Mouse (Mus musculus) thymus, postnatal 4 days (tissue): ENCODE measurements around the gene Tubb4b.
"Not testable (repeated sequence)": the region's sequence is repeated elsewhere in the genome, so short reads cannot be mapped to it uniquely, and the experiment has no call there.

Experiments used
- DNase-seq: peaks from one replicate; pipeline ENCODE4 v3.0.0; 2021

Gene Tubb4b

DNA sequence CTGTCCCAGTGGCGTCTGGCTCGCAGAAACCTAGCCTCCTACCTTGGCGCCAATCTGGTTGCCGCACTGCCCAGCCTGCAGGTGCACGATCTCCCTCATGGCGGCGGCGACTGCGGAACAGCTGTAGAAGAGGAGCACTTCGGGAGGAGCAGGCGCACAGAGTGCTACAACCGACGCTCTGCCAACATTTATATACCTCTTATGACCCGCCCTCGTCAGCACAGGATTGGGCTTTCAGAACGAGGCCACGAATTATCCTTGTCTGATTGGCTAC, at the start of gene Tubb4b:
TSS of gene Tubb4b (minus strand) at position 211 of the 274 bp plus-strand sequence.
- peak; percentile 91 for DNase-seq

DNA sequence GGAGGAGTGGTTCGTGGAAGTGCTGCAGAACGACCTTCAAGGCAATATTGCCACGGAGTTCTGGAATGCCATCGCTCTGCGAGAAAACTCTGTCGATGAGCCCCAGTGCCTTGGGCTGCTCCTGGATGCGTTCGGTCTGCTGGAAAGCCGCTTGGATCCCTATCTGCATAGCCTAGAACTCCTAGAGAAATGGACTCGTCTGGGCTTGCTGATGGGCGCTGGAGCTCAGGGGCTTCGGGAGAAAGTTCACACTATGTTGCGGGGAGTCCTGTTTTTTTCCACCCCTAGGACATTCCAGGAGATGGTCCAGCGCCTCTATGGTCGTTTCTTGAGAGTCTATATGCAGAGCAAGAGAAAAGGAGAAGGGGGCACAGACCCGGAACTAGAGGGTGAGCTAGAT, 48.5 kb upstream of the Tubb4b start:
- DNase-seq: no peak

DNA sequence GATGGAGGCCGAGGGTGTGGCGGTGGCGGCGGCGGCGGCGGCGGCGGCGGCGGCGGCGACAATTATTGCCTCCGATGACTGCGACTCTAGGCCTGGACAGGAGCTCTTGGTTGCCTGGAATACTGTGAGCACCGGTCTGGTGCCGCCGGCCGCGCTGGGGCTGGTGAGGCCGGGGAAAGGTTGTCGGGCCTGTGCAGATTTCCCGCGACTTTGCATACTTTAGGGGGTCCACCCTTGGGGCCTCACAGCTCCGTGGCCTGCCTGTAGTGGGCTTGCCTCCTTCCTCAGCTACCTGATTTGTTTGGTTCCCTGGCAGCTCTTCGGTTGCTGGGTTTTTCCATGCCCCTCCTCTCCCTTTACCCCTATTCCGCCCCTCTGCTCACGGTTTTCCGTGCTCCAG, 48.0 kb upstream of the Tubb4b start:
- no peak for DNase-seq

DNA sequence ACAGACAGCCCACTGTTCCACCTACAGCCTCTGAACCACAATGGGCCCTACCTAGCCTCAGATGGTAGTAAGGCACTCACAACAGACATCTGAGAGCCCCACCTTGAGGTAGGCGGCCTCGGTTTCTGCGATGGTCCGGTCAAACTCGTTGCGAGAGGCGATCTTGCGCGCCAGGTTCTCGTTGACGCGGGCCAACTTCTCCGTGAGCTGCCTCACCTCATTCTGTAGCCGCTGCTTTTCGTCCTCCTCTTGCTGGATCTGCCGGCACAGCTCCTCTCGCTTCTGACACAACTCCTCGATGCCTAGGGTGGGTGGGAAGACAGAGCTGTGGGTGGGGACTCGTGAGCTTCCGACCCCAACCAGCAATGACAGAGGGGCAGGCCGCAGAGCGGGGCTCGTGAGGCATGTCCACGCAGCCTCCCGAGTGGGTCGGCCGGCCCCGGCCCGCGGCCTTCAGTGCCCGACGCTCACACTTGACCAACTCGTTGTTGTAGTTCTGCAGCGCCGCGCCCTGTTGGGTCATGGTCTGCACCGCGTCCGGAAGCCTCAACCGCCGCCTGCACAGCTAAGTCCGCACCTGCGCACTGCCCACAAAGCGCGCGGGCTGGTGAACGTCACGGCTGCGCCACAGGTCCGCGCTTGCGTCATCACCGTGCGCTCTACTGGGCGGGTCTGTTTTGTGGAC, 47.5 kb upstream of the Tubb4b start, which contains the start of the genes Ssna1 and Anapc2:
TSS of gene Ssna1 (minus strand) at position 612 of the 685 bp plus-strand sequence.
TSS of gene Anapc2 (plus strand) at position 652 of the 685 bp plus-strand sequence.
- peak; percentile 98 for DNase-seq

DNA sequence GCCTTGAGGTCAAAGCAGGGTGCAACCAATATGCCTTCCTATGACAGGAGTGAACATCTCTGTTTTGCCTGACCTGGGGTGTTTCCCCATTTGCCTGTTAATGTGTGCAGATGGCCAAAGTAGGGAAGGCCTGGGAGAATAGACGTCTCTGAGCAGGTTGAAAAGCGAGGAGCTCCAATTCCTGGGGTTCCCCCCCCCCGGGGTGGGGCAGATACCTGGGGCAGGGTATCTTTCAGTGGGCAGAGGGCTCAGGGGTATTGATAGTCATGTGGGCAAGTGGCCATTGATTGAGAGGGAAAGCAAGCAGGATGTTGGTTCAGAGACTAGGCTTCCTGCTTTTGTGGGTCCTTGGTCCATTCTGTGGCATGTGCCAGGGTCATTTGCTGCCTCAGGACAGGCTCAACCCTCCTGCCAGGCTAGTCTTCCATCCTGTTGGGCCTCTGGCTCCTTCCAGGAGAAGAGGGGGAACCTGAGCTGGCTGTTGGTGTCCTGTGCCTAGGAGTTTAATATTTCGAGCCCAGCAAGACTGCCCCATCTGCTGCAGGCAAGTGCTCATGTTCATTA, 43.3 kb upstream of the Tubb4b start:
- DNase-seq: no peak

DNA sequence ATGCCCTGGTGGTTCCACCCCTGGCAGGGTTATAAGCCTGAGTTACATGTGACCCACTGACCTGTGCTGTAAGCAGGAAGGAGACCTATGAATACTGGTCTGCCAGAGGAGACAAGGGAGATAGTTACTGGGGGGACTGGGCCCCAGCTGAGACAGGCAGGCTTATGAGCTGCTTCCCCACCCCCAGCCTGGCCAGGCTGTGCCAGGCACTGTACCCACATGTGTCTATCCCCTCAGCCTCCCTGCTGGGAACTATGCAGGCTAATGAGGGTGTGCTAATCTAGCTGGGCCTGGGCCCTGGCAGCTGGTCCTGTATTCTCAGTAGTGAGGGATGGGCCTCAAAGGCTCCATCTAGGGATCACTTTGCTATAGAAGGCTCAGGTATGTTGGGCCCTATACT, 42.7 kb upstream of the Tubb4b start:
- DNase-seq: no peak

DNA sequence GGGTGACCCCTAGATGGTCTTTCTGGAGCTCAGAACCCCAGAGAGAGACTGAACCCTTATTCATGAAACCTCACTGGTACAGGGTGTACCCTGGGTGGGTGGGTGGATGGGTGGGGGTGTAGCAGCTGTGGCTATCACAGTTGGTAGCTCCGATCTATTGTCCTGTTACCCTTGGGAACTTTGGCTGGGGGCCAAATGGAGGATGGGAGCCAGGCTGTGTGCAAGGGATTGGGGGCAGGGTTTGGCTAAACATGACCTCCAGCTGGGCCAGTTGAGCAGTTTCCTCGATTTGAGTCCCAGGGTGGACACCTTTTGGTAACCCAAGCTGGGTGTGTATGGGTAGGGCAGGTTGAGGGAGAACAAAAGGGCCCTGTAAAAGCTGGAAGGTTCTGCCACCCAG, 42.2 kb upstream of the Tubb4b start:
- DNase-seq: no peak

DNA sequence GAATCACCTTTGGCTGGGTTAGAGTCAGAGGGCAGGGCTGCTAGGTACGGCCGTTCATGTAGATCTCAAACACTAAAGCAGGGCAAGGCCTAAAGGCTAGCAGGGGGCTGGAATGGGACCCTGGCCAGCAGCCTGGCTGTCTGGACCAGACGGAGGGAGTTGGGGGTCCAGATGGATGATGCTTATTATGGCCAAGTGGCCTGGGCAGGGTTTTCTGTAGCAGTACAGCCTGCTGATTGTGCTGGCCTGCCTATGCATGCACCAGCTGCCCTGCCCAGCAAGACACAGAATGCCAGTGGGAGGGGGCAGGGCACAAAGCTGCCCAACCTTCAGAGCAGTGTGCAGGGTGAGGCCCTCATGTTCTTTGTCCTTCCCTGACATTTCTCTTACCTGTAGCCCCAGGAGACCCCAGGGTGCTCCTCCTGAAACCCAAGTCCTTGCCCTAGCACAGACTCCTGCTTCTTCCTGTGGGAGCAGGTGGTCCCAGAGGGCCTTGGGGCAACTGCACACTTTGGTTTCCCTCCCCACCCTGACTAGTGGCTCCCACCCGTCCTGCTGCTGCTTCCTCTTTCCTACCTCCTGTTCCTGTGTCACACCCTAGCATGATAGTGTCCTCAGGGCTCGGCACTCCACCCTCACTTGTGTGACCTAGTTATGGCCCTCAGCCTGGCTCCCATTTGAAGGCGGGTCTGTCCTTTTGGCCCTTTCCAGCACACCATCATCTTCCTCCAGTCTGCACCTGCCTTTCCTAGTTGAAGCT, 41.6 kb upstream of the Tubb4b start:
- no peak for DNase-seq

DNA sequence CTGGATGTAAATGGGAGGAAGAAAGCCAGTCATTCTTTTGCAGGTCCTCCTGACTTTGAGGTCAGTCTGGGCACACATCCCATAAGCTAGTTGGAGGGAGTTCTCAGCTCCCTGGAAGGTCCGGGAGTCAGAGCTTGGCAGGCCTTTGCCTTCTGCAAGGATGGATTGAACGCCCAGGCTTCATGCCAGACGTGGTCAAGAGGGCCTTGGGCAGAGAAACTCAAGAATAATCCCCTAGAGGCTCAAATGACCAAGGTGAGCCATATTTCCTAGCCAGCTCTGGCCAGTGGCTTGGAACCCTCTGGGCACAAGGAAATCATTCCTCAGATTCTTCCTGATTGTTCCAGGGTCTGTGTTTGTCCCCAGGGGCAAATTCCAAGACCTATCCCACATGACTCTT, 40.3 kb upstream of the Tubb4b start:
- no peak for DNase-seq

DNA sequence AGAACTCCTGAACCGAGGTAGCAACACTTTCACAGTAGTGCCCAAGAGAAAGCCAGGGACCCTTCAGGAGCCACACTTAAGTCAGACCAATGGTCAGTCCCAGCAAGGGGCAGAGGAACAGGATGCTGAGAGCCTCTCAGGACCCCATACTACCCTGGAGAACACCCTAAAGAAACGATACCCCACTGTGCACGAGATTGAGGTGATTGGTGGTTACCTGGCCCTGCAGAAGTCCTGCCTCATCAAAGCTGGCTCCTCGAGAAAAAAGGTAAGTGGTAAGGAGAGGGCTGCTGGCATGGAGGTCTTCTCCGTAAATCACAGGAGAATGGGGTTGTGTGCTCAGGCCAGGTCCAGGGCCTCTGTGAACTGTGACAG, 39.8 kb upstream of the Tubb4b start:
- DNase-seq: no peak

DNA sequence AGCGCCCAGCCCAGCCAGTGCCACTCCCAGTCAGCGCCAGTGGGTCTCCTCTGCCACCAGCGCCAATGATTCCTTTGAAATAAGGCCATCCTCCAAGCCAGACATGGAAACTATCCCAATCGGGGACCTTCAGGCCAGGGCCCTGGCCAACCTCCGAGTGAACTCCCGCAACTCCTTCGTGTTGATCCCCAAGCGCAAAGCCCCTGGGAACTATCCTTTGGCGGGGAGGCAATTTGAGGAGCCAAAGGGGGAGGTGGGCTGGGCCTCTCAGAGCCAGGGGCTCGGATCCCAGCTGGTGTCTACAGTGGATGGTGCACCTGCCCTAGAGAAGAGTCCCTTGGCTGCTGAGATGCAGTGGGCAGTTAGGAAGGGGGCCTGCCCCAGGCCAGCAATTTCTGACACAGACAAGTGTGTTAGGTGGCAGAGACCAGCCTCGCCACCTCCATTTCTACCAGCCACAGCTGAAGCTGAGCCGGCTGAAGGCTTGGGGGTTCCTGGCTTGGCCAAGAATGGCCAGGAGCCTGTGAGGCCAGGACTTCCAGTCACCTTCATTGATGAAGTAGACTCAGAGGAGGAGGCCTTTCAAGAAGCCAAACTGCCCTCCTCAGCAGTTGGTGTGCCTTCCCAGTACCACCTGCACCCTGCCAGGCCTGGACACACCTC, 39.3 kb upstream of the Tubb4b start:
- DNase-seq: no peak

DNA sequence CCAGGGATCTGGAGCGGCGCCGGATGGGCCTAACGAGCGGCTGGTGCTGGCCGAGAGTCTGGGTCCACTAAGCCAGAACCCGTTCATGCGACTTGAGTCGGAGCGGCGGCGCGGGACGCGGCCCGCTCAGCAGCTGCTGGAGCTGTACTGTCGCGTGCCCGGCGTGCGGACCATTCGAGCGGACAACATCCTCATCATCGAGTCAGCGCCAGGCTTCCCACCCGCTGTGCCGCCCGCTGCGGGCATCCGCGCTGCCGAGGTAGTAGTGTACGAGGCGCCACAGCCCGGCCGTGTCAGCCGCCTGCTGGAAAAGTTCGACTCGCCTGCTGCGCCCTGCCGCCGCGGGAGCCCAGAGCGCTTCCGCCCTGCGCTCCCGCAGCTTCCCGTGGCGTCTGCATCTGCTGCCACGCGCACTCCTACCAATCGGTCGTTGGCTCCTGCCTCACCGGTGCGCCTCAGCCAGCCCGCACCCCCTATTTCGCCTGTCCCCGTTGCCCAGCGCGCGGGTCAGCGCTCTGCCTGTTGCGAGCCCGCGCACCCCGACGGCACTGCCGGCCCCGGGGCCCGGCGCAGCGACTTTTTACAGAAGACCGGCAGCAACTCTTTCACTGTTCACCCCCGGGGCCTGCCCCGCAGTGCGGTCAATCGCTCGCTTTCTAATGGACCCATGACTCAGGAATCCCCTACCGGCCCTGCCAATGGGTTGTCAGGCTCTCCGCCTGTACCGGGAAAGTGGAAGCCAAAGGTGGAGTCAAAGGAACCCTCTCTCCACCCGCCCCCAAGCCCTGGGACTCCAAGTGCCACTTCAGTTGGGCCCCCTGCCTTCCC, 38.5 kb upstream of the Tubb4b start:
- peak; percentile 77 for DNase-seq

DNA sequence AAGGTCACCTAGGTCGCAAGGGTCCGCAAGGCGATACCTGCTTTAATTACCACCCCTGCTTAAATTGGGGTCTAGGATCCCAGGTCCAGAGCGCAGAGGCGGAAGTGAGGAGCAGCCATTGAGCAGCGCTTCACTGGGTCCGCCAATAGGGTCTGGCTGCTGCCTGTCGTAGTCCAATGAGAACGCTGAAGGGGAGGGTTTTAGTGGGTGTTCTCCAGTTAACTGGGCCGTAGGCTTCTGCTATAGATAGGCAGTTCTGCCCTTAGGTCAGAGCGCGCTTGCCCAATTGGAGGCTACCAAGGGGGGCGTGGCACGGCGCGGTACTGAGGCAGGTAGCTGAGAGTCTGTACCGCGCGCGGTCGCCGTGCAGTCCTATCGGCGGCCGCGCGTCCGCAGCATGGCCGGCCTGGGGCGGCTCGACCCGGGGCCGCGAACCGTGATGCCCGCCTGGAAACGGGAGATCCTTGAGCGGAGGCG, 37.8 kb upstream of the Tubb4b start, which contains the start of gene Tprn:
TSS of gene Tprn (plus strand) at position 328 of the 477 bp plus-strand sequence.
- DNase-seq: peak; percentile 95

DNA sequence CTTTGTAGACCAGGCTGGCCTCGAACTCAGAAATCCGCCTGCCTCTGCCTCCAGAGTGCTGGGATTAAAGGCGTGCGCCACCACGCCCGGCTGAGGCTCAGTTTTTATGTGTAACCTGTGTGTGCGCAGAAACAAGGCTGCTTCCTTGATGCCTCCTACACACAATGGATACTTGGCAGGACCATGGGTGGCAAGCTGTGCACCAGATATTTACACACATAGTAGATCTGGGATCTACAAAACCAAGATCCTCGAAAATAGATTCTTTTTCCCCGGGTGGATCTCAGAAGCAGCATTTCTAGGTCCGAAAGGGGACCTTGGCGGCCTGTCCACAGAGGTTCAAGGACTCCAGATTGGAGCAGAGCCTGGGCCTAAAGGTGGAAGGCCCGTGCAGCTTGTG, 37.4 kb upstream of the Tubb4b start:
- no peak for DNase-seq

DNA sequence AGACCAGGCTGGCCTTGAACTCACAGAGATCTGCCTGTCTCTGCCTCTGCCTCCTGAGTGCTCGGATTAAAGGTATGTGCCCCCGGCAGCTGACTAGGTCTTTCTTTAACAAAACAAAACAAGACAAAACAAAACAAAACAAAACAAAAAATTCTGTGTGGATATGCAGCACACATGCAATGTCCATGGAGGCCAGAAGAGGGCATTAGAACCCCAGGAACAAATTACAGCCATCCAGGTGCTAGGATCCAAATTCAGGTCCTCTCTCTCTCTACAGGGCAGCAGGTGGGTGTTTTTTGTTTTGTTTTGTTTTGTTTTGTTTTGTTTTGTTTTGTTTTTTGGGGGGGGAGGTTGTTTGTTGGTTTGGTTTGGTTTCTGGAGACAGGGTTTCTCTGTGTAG, 34.4 kb upstream of the Tubb4b start:
- DNase-seq: peak; percentile 44

DNA sequence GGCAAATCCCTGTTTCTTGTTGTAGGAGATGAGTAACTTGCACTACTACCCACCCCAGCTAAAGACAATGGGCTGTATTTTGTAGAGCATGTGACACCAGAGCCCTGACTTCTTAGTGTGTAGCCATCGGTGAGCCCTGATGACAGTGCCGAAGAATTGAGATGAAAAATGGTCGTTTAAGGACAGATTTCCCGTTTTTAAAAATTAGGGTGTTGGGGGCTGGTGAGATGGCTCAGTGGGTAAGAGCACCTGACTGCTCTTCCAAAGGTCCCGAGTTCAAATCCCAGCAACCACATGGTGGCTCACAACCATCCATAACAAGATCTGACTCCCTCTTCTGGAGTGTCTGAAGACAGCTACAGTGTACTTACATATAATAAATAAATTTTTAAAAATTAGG, 32.7 kb upstream of the Tubb4b start:
- not testable (repeated sequence) for DNase-seq

DNA sequence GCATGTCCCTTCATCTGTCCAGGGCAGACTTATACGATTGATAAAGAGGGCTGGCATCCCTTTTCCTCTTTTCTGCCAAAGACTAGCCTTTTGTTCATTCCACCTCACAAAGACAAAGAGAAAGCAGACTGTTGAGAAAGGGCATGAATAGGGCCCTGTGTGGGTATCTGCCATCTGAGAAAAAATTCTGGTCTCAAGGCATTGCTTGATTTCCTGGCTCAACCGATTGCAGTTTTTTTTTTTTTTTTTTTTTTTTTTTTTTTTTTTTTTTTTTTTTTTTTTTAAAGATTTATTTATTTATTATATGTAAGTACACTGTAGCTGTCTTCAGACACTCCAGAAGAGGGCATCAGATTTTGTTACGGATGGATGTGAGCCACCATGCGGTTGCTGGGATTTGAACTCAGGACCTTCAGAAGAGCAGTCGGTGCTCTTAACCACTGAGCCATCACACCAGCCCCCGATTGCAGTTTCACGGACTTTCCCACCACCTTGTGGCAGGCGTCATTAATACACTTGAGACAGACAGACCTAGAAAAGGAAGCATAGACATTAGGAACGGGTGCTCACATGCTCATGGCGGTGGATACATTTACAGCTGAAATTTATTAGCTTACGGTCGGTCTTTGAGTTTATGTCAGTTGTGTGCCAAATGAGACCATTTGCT, 32.1 kb upstream of the Tubb4b start:
- DNase-seq: peak; percentile 82

DNA sequence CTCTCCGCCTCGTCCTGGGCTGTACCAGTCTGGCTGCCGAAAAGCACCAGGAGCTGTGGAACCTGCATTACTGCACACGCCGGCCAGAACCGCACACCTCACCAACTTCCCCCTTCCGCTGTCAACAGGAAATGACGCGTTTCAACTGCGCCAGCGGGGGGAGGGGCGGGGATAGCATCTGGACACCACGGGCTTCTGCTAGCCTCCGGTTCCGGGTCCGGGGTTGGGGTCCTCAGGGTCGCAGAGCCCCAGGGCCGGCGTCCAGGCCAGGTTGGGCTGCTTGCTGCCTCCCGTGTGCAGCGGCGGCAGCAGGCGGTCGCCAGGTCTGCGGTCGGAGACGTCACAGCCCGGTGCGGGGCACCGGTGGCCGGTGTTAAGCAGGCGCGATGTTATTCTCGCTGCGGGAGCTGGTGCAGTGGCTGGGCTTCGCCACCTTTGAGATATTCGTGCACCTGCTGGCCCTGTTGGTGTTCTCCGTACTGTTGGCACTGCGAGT, 30.8 kb upstream of the Tubb4b start, which contains the start of gene Tmem203:
TSS of gene Tmem203 (plus strand) at position 156 of the 496 bp plus-strand sequence.
- peak; percentile 91 for DNase-seq

DNA sequence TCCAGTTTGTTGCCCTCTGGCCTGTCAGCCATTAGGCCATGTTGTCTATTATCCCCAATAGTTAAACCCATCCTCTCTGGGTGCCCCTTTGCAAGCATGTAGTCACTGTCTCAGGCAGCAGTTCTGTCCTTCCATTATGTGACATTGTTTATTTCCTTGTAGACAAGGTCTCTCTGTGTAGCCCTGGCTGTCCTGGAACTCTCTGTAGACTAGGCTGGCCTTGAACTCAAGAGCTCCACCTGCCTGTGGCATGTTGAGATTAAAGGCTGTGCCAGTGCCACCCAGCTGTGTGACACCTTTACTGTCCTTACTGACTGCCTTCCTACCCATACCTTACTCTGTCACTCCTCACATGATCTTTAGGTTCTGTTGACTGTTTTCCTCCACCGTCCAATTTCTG, 27.8 kb upstream of the Tubb4b start:
- peak; percentile 62 for DNase-seq

DNA sequence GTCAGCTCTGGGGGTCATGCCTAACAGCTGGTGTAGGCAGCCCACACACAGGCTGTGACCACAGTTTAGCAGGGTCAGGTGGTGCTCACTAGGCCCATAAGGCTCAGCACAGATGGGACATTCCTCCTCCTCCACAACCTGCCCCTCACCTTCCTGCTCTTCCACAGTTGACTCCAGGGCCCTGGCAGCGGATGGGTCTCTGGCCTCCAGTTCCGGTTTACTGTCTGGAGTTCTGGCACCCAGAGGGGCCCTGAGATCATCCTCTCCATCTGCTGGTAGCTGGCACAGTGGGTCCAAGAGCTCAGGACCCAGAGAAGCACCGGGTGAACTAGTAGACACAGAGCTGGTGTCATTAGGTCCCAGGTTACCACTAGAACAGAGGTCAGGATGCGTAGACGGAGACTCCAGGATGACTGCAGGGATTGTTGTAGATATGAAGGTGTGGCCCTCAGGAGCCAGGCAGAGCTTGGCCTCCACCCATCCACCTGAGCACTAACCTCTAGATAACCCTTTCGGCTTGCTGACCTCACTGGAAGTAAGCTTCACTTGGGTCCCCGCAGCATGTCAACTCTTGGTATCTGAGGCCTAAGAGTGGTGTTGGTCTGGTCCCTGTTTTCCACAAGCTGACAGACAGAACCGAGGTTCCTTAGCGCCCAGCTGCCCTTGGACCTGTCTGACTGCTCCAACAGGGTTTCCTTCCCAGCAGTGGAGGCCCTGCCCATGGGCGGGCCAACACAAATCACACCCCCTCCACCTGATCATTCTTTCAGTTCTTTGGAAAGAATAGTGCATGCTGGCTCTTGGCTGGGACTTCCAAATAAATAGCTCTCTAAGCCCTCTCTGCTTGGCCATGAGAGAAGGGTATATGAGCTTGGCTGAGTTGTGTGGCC, 21.9 kb upstream of the Tubb4b start, which contains the start of gene AL732309.1:
TSS of gene AL732309.1 (minus strand) at position 681 of the 890 bp plus-strand sequence.
- no peak for DNase-seq

DNA sequence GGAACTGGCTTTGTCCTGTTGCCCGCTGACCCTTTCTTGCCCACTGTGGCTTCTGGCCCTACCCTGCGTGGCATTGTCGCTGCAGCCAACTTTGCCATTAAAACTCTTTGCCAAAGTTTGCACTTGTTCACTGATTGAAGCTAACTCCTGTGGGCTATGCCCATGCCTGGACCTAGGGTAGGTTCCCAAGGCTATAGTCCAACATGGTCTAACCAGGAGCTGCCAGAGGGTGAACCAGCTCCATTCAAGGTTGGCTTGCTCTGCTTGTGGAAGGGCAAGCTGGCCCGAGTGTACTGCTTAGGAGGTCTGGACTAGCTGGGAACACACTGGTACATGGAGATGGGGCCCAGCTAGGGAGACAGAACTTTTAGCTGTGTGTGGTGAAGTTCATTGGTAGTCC, 19.6 kb upstream of the Tubb4b start:
- no peak for DNase-seq
